Mouse (Mus musculus) ES-Bruce4 (cell line): ENCODE measurements around the gene Gnb2. TPM values are rescaled to one million over a fixed set of nuclear protein-coding genes. Genes with fewer than 3 reads are reported as not detected.

Source experiments
- H3K27ac ChIP-seq: 2 replicates; pipeline ENCODE4 v1.5.1; 2012; ENCODE audit warnings: low read length, inconsistent platforms; ENCODE audit not compliant: insufficient read depth
- H3K27me3 ChIP-seq: 2 replicates; pipeline ENCODE4 v1.6.1; 2012; ENCODE audit warnings: mild to moderate bottlenecking, low read length, inconsistent platforms; ENCODE audit not compliant: control insufficient read depth, poor library complexity, insufficient read depth, severe bottlenecking
- H3K36me3 ChIP-seq: 2 replicates; pipeline ENCODE4 v1.6.1; 2012; ENCODE audit warnings: inconsistent platforms, mild to moderate bottlenecking, low read length, moderate library complexity; ENCODE audit not compliant: control insufficient read depth, poor library complexity, insufficient read depth, severe bottlenecking
- H3K4me1 ChIP-seq: one replicate; pipeline ENCODE4 v1.8.1; 2011; ENCODE audit warnings: low read length; ENCODE audit not compliant: control insufficient read depth, insufficient read depth
- H3K4me3 ChIP-seq: 2 replicates; pipeline ENCODE4 v1.5.1; 2011; ENCODE audit warnings: low read depth, mild to moderate bottlenecking, low read length
- H3K9ac ChIP-seq: 2 replicates; pipeline ENCODE4 v1.6.1; 2012; ENCODE audit warnings: low read depth, mild to moderate bottlenecking, inconsistent platforms; ENCODE audit not compliant: poor library complexity, severe bottlenecking
- H3K9me3 ChIP-seq: replicated peaks from 2 replicates; pipeline ENCODE4 v1.6.1; 2012; ENCODE audit warnings: mild to moderate bottlenecking, low read length, inconsistent platforms; ENCODE audit not compliant: control insufficient read depth, poor library complexity, insufficient read depth, severe bottlenecking
- CTCF ChIP-seq: IDR thresholded peaks from one replicate; pipeline ENCODE4 v1.8.1; 2011; ENCODE audit warnings: low read depth, low read length
- EP300 ChIP-seq: IDR thresholded peaks from 2 replicates; pipeline ENCODE4 v1.6.1; 2011; ENCODE audit warnings: low read depth, low read length; ENCODE audit not compliant: insufficient read depth
- POLR2A ChIP-seq: IDR thresholded peaks from one replicate; pipeline ENCODE4 v1.8.1; 2011; ENCODE audit warnings: low read length; ENCODE audit not compliant: insufficient read depth
- polyA plus RNA-seq: library from polyadenylated mRNA; stranded (reverse); fragments of >200 nt; gene quantifications from 2 replicates; pipeline ENCODE4 v1.2.4, GENCODE M21; 2011; ENCODE audit warnings: low read depth; ENCODE audit not compliant: missing spikeins, insufficient read depth, insufficient read length

The Gnb2 gene
- polyA plus RNA-seq, 1 experiment, result 208 TPM

GRCm38 (mm10) chr5:137537461-137537860, 4.2 kb upstream of the Gnb2 start:
- Histone ChIP-seq H3K36me3 (no peaks in the 10 kb centered on the region), H3K4me1 (no peaks in the 10 kb centered on the region), H3K9me3 (no peaks in the 10 kb centered on the region), H3K9ac (no peak overlapping the region), H3K4me3 (no peak overlapping the region), H3K27me3 (no peaks in the 10 kb centered on the region), H3K27ac (no peak overlapping the region)
- TF ChIP-seq EP300, result no peak
- TF ChIP-seq CTCF, result no peak
- TF ChIP-seq POLR2A, result no peak

GRCm38 (mm10) chr5:137535318-137535717, 2.0 kb upstream of the Gnb2 start:
- no peak overlapping the region for H3K9ac ChIP-seq
- no peaks in the 10 kb centered on the region for H3K4me1 ChIP-seq
- H3K27ac ChIP-seq, result no peak overlapping the region
- no peaks in the 10 kb centered on the region for H3K9me3 ChIP-seq
- H3K27me3 ChIP-seq, result no peaks in the 10 kb centered on the region
- no peak for TF ChIP-seq EP300
- TF ChIP-seq CTCF, result no peak
- no peak for TF ChIP-seq POLR2A
- no peaks in the 10 kb centered on the region for H3K36me3 ChIP-seq
- no peak overlapping the region for H3K4me3 ChIP-seq

GRCm38 (mm10) chr5:137534762-137535161, 1.5 kb upstream of the Gnb2 start:
- TF ChIP-seq EP300 (no peak), POLR2A (no peak), CTCF (no peak)
- Histone ChIP-seq H3K9ac (no peak overlapping the region), H3K4me3 (no peak overlapping the region), H3K9me3 (no peaks in the 10 kb centered on the region), H3K27me3 (no peaks in the 10 kb centered on the region), H3K4me1 (no peaks in the 10 kb centered on the region), H3K36me3 (no peaks in the 10 kb centered on the region), H3K27ac (no peak overlapping the region)

- no peak for TF ChIP-seq POLR2A
- TF ChIP-seq CTCF, result no peak
- TF ChIP-seq EP300, result no peak
- Histone ChIP-seq H3K9ac (peak overlapping the region; percentile 75), H3K4me3 (peak overlapping the region; percentile 91), H3K4me1 (no peaks in the 10 kb centered on the region), H3K27me3 (no peaks in the 10 kb centered on the region), H3K36me3 (peaks cover 7% of the 10 kb centered on the region), H3K27ac (no peak overlapping the region), H3K9me3 (no peaks in the 10 kb centered on the region)
Observed at GRCm38 (mm10) chr5:137532808-137533116, 548 bp downstream of the Gnb2 start.

- Histone ChIP-seq H3K4me1 (no peaks in the 10 kb centered on the region), H3K36me3 (peaks cover 7% of the 10 kb centered on the region), H3K9me3 (no peaks in the 10 kb centered on the region), H3K27ac (no peak overlapping the region), H3K4me3 (peak overlapping the region; percentile 91), H3K9ac (peak overlapping the region; percentile 75), H3K27me3 (no peaks in the 10 kb centered on the region)
- TF ChIP-seq CTCF (no peak), POLR2A (no peak), EP300 (no peak)
Observed at GRCm38 (mm10) chr5:137532131-137532807, 1.0 kb downstream of the Gnb2 start.

- H3K9me3 ChIP-seq, result no peaks in the 10 kb centered on the region
- H3K4me1 ChIP-seq, result no peaks in the 10 kb centered on the region
- TF ChIP-seq POLR2A (no peak), CTCF (no peak), EP300 (no peak)
- peaks cover 8% of the 10 kb centered on the region for H3K36me3 ChIP-seq
- peak overlapping the region; percentile 75 for H3K9ac ChIP-seq
- H3K27me3 ChIP-seq, result no peaks in the 10 kb centered on the region
- no peak overlapping the region for H3K27ac ChIP-seq
- peak overlapping the region; percentile 91 for H3K4me3 ChIP-seq
Observed at GRCm38 (mm10) chr5:137531414-137532130, 1.7 kb downstream of the Gnb2 start.
